Mouse (Mus musculus): Measurements from ENCODE around the gene Arntl2. TPM values are rescaled to one million over a fixed set of nuclear protein-coding genes. Genes with fewer than 3 reads are reported as not detected.
A peak's percentile ranks its signal among the peaks of the same experiment; 100 is the strongest.

The Arntl2 gene
- 4.3 and 8.4 TPM in 2 replicates for total RNA-seq (2012; rRNA removed)

DNA sequence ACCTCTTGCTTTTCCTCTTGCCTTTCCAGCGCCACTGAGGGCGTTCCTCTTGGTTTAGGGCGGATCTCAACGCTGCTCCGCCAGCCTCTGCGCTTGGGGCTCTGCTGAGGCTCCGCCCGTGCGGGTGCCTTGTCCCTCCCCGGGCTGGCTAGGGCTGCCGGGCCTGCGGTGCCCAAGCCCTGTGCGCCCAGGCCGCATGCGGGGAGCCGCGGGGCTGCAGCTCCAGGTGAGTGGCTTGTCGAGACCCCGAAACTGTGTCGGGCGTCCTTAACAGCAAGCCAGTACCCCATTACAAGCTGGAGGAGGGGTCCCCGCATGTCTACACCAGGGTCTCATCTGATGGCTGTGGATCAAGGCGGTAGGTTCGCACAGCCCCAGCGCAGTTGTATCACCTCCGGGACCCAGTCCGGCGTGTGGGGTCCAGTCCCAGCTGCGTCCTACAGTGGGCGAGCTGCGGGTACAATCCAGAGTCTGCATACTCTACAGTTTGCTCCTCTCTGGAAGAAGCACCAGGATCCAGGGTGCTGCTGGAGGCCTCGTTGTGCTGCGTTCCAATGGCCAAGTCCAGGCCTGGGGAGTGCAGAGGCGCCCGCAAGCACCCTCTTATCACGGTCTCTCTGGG, at the start of gene Arntl2:
TSS of gene Arntl2 (plus strand) at position 132 of the 622 bp plus-strand sequence.
- no peaks in the 10 kb centered on the region for H3K36me3 ChIP-seq (ENCODE audit: control insufficient read depth, insufficient read depth, low read length, poor library complexity, severe bottlenecking)
- H3K4me1 ChIP-seq (ENCODE audit: control insufficient read depth in 2 of 2, insufficient read depth in 2 of 2, low read length in 2 of 2, poor library complexity in 1 of 2) = peaks cover 0 to 9% of the 10 kb centered on the region in 2 experiments; a peak in 1 of 4 replicates
- TF ChIP-seq CHD2 (IDR thresholded peaks at IDR 0.05; ENCODE audit: low read depth, low read length) (no peak), MAFK (IDR thresholded peaks at IDR 0.05; ENCODE audit: insufficient read depth, low read depth, low read length) (no peak), ZC3H11A (IDR thresholded peaks at IDR 0.05; ENCODE audit: borderline replicate concordance, low read depth, low read length) (no peak), ZNF384 (IDR thresholded peaks at IDR 0.05; ENCODE audit: low read depth, low read length) (no peak), HCFC1 (IDR thresholded peaks at IDR 0.05; ENCODE audit: borderline replicate concordance, insufficient read depth, low read length) (no peak)
- H3K9ac ChIP-seq (ENCODE audit: insufficient read depth, low read depth, low read length, poor library complexity, severe bottlenecking) = peak within 1 kb of the TSS; percentile 62
- peak; percentile 42 for DNase-seq (ENCODE audit: low read depth, low spot score)
- no peaks in the 10 kb centered on the region for H3K9me3 ChIP-seq (ENCODE audit: control insufficient read depth, insufficient read depth, low read depth, low read length)
- H3K27ac ChIP-seq (ENCODE audit: insufficient read depth, low read depth, low read length, poor library complexity, severe bottlenecking) = no peak within 1 kb of the TSS
- peak within 1 kb of the TSS; percentile 60 to 67 for H3K4me3 ChIP-seq (ENCODE audit: insufficient read depth in 1 of 2, low read depth in 1 of 2, low read length in 2 of 2, poor library complexity in 1 of 2, severe bottlenecking in 1 of 2)
- in situ Hi-C loops (cut with MboI; ENCODE audit: low sequenced_read_pairs in 2 of 2, unreplicated experiment in 2 of 2) = no loop called here

DNA sequence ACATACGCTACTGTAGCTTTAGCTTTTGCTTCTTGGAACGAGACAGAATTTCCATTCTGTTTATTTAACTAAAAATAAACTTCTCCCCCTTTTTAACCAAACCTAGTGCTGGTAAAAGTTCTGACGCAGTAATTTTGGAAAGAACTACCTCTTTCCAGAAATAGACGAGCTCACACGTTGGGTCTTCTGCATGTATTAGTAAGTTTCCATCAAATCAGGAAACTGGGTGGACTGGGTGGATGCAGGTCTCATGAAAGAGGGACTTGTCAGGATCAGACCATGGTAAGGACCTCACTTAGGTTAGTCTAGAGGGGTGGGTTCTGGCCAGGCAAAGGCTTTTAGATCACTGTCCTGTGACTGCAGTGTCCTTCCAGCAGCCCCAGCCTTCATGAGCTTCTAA, 49.3 kb upstream of the Arntl2 start:
- no peaks in the 10 kb centered on the region for H3K9me3 ChIP-seq (ENCODE audit: control insufficient read depth, insufficient read depth, low read depth, low read length)
- no peak overlapping the region for H3K9ac ChIP-seq (ENCODE audit: insufficient read depth, low read depth, low read length, poor library complexity, severe bottlenecking)
- no peaks in the 10 kb centered on the region for H3K4me1 ChIP-seq (ENCODE audit: control insufficient read depth in 2 of 2, insufficient read depth in 2 of 2, low read length in 2 of 2, poor library complexity in 1 of 2)
- no peak for DNase-seq (ENCODE audit: low read depth, low spot score)
- H3K27ac ChIP-seq (ENCODE audit: insufficient read depth, low read depth, low read length, poor library complexity, severe bottlenecking) = no peak overlapping the region
- no peak overlapping the region for H3K4me3 ChIP-seq (ENCODE audit: insufficient read depth in 1 of 2, low read depth in 1 of 2, low read length in 2 of 2, poor library complexity in 1 of 2, severe bottlenecking in 1 of 2)
- TF ChIP-seq ZNF384 (IDR thresholded peaks at IDR 0.05; ENCODE audit: low read depth, low read length) (no peak), ZC3H11A (IDR thresholded peaks at IDR 0.05; ENCODE audit: borderline replicate concordance, low read depth, low read length) (no peak), MAFK (IDR thresholded peaks at IDR 0.05; ENCODE audit: insufficient read depth, low read depth, low read length) (no peak), CHD2 (IDR thresholded peaks at IDR 0.05; ENCODE audit: low read depth, low read length) (no peak), HCFC1 (IDR thresholded peaks at IDR 0.05; ENCODE audit: borderline replicate concordance, insufficient read depth, low read length) (no peak)
- H3K36me3 ChIP-seq (ENCODE audit: control insufficient read depth, insufficient read depth, low read length, poor library complexity, severe bottlenecking) = peaks cover 2% of the 10 kb centered on the region; the same call in 1 of the 2 replicates
- in situ Hi-C loops (cut with MboI; ENCODE audit: low sequenced_read_pairs in 2 of 2, unreplicated experiment in 2 of 2) = no loop called here

DNA sequence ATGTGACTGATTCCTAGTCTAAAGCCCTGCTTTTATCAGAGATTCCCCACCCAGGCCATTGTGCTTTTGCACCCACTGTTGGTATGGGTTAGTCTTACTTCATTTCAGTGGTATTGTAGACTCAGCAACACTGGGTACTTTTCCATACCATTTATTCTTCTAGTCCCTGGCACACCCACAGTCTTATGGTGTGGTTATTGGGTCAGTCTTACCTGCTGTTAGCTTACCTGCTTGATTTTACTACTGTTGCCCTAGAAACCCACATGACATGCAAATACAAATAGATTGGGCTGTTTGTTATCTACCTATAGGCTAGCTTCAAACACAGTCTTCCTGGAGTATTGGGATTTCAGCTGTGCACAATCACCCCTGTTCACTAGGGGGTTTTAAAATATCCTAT, 48.8 kb upstream of the Arntl2 start:
- DNase-seq (ENCODE audit: low read depth, low spot score) = no peak
- in situ Hi-C loops (cut with MboI; ENCODE audit: low sequenced_read_pairs in 2 of 2, unreplicated experiment in 2 of 2) = no loop called here
- Histone ChIP-seq H3K36me3 (ENCODE audit: control insufficient read depth, insufficient read depth, low read length, poor library complexity, severe bottlenecking) (peaks cover 2% of the 10 kb centered on the region; the same call in 1 of the 2 replicates), H3K27ac (ENCODE audit: insufficient read depth, low read depth, low read length, poor library complexity, severe bottlenecking) (no peak overlapping the region), H3K9ac (ENCODE audit: insufficient read depth, low read depth, low read length, poor library complexity, severe bottlenecking) (no peak overlapping the region), H3K4me3 (ENCODE audit: insufficient read depth in 1 of 2, low read depth in 1 of 2, low read length in 2 of 2, poor library complexity in 1 of 2, severe bottlenecking in 1 of 2) (no peak overlapping the region), H3K4me1 (ENCODE audit: control insufficient read depth in 2 of 2, insufficient read depth in 2 of 2, low read length in 2 of 2, poor library complexity in 1 of 2) (peaks cover 2 to 3% of the 10 kb centered on the region in 2 experiments; a peak in 2 of 4 replicates), H3K9me3 (ENCODE audit: control insufficient read depth, insufficient read depth, low read depth, low read length) (no peaks in the 10 kb centered on the region)
- TF ChIP-seq HCFC1 (IDR thresholded peaks at IDR 0.05; ENCODE audit: borderline replicate concordance, insufficient read depth, low read length) (no peak), ZNF384 (IDR thresholded peaks at IDR 0.05; ENCODE audit: low read depth, low read length) (no peak), MAFK (IDR thresholded peaks at IDR 0.05; ENCODE audit: insufficient read depth, low read depth, low read length) (no peak), CHD2 (IDR thresholded peaks at IDR 0.05; ENCODE audit: low read depth, low read length) (no peak), ZC3H11A (IDR thresholded peaks at IDR 0.05; ENCODE audit: borderline replicate concordance, low read depth, low read length) (no peak)

DNA sequence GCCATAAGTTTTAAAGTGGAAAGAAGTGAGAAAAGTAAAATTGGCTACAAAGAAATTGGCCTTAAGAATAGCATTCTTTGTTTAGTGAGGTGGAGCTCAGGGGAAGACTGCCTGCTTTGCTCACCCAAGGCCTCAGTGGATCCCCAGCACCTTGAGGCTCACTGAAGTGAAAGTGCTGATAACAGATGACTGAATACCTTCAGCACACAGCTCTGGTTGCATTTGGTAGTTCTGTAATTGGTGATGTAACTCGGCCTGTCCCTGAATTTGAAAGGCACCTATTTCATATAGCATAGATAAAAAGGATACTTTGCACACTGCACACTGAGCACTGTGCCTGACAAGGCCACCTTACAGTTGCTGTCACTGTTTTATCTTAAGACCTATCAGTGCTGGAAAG, 47.6 kb upstream of the Arntl2 start:
- no peak for TF ChIP-seq HCFC1 (IDR thresholded peaks at IDR 0.05; ENCODE audit: borderline replicate concordance, insufficient read depth, low read length)
- no peak for TF ChIP-seq CHD2 (IDR thresholded peaks at IDR 0.05; ENCODE audit: low read depth, low read length)
- no peak for TF ChIP-seq ZC3H11A (IDR thresholded peaks at IDR 0.05; ENCODE audit: borderline replicate concordance, low read depth, low read length)
- TF ChIP-seq MAFK (IDR thresholded peaks at IDR 0.05; ENCODE audit: insufficient read depth, low read depth, low read length) = no peak
- TF ChIP-seq ZNF384 (IDR thresholded peaks at IDR 0.05; ENCODE audit: low read depth, low read length) = no peak
- Histone ChIP-seq H3K4me3 (ENCODE audit: insufficient read depth in 1 of 2, low read depth in 1 of 2, low read length in 2 of 2, poor library complexity in 1 of 2, severe bottlenecking in 1 of 2) (no peak overlapping the region), H3K4me1 (ENCODE audit: control insufficient read depth in 2 of 2, insufficient read depth in 2 of 2, low read length in 2 of 2, poor library complexity in 1 of 2) (peaks cover 2 to 3% of the 10 kb centered on the region in 2 experiments; a peak in 2 of 4 replicates), H3K9ac (ENCODE audit: insufficient read depth, low read depth, low read length, poor library complexity, severe bottlenecking) (no peak overlapping the region), H3K27ac (ENCODE audit: insufficient read depth, low read depth, low read length, poor library complexity, severe bottlenecking) (no peak overlapping the region), H3K36me3 (ENCODE audit: control insufficient read depth, insufficient read depth, low read length, poor library complexity, severe bottlenecking) (peaks cover 2% of the 10 kb centered on the region; the same call in 1 of the 2 replicates), H3K9me3 (ENCODE audit: control insufficient read depth, insufficient read depth, low read depth, low read length) (no peaks in the 10 kb centered on the region)
- DNase-seq (ENCODE audit: low read depth, low spot score) = no peak
- in situ Hi-C loops (cut with MboI; ENCODE audit: low sequenced_read_pairs in 2 of 2, unreplicated experiment in 2 of 2) = no loop called here
